Mouse (Mus musculus) forebrain, postnatal 0 days (tissue): Measurements from ENCODE around the gene Adap1. TPM values are rescaled to one million over a fixed set of nuclear protein-coding genes. Genes with fewer than 3 reads are reported as not detected.
A peak's percentile ranks its signal among the peaks of the same experiment; 100 is the strongest.

Source experiments
- ATAC-seq: fragments of 200-750 bp; cut with Nextera tagmentation; 2 replicates; pipeline ENCODE4 v1.8.0; 2017; ENCODE audit warnings: mild to moderate bottlenecking, moderate library complexity
- DNase-seq: peaks from one replicate; pipeline ENCODE4 v3.0.0-alpha.2; 2015
- H3K27ac ChIP-seq: fragments of 300-500 bp; sonication (generic); 2 replicates; pipeline ENCODE4 v1.5.1; 2014; ENCODE audit warnings: low read depth, mild to moderate bottlenecking, antibody characterized with exemption, low read length, moderate library complexity, mixed read lengths
- H3K27me3 ChIP-seq: fragments of 300-500 bp; sonication (generic); 2 replicates; pipeline ENCODE4 v1.6.1; 2014; ENCODE audit warnings: mild to moderate bottlenecking, low read length, mixed read lengths; ENCODE audit not compliant: insufficient read depth
- H3K36me3 ChIP-seq: fragments of 300-500 bp; sonication (generic); 2 replicates; pipeline ENCODE4 v1.6.1; 2014; ENCODE audit warnings: mild to moderate bottlenecking, moderate library complexity; ENCODE audit not compliant: insufficient read depth
- H3K4me1 ChIP-seq: fragments of 300-500 bp; sonication (generic); 2 replicates; pipeline ENCODE4 v1.6.1; 2014; ENCODE audit warnings: antibody characterized with exemption; ENCODE audit not compliant: insufficient read depth
- H3K4me2 ChIP-seq: fragments of 300-500 bp; sonication (generic); 2 replicates; pipeline ENCODE4 v1.6.1; 2014; ENCODE audit warnings: low read depth, mild to moderate bottlenecking, moderate library complexity
- H3K4me3 ChIP-seq: fragments of 300-500 bp; sonication (generic); 2 replicates; pipeline ENCODE4 v1.5.1; 2014; ENCODE audit warnings: low read depth, low read length, mixed read lengths
- H3K9ac ChIP-seq: fragments of 300-500 bp; sonication (generic); 2 replicates; pipeline ENCODE4 v1.6.1; 2014; ENCODE audit warnings: mild to moderate bottlenecking
- H3K9me3 ChIP-seq: fragments of 300-500 bp; sonication (generic); 2 replicates; pipeline ENCODE4 v1.6.1; 2016; ENCODE audit warnings: low read length
- CTCF ChIP-seq: sonication (generic); IDR thresholded peaks from 2 replicates; pipeline ENCODE4 v1.5.1; 2016; ENCODE audit warnings: antibody characterized with exemption, control low read depth, low read depth
- WGBS: fragments of 180-500 bp; shearing (Covaris S2); extraction: QIAGEN DNeasy Blood & Tissue Kit; methylation state at CpG from one replicate; pipeline ENCODE4 v1.1.7; 2014; 5-methylcytosine and 5-hydroxymethylcytosine counted together
- polyA plus RNA-seq: library from polyadenylated mRNA; unstranded; fragments of >200 nt; fragmentation: Nextera tagmentation; extraction: Ambion mirVana; gene quantifications from 2 replicates; pipeline ENCODE4 v1.2.1, GENCODE M21; 2015
- total RNA-seq: library from RNA; depleted of rRNA; stranded (reverse); fragments of >200 nt; gene quantifications from 2 replicates; pipeline ENCODE4 v1.2.3, GENCODE M21; 2014; rRNA removed

The Adap1 gene
- 188 and 200 TPM in 2 replicates for total RNA-seq
- 114 and 128 TPM in 2 replicates for polyA plus RNA-seq

GRCm38 (mm10) chr5:139325395-139325966 is at the start of gene Adap1:
TSS of gene Adap1 (minus strand) at chr5:139325622.
- H3K4me1 ChIP-seq: peaks cover 16% of the 10 kb centered on the region; the same call in 1 of the 2 replicates
- H3K4me3 ChIP-seq: peak within 1 kb of the TSS; percentile 79
- WGBS: 3% methylated on average over 47 of the region's 61 CpGs
- peak within 1 kb of the TSS; percentile 78 for H3K27ac ChIP-seq
- DNase-seq (peak; percentile 76), ATAC-seq (peak; percentile 91)
- peak within 1 kb of the TSS; percentile 81 for H3K4me2 ChIP-seq
- peak within 1 kb of the TSS; percentile 86 for H3K9ac ChIP-seq
- H3K36me3 ChIP-seq: no peaks in the 10 kb centered on the region
- H3K27me3 ChIP-seq: no peaks in the 10 kb centered on the region
- H3K9me3 ChIP-seq: no peaks in the 10 kb centered on the region
- peak; percentile 38; the same call in 1 of the 2 replicates for TF ChIP-seq CTCF

DNA sequence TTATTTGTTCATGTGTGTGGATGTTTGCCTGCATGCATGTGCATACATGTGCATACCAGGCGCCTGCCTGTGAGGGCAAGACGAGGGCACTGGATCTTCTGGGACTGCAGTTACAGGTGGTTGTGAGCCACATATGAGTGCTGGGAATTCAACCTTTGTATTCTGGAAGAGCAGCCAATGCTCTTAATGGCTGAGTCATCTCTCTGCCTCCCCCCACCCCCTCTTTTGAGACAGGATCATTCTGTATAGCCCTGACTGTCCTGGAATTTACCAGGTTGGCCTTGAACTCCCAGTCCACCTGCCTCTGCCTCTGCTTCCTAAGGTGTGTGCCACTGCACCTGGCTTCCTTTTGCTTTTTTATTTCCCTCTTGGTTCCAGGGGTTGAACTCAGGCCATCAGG is 49.4 kb upstream of the Adap1 start:
- DNase-seq (no peak), ATAC-seq (no peak)
- Histone ChIP-seq H3K27ac (no peak overlapping the region), H3K36me3 (no peaks in the 10 kb centered on the region), H3K27me3 (no peaks in the 10 kb centered on the region), H3K9ac (no peak overlapping the region), H3K4me2 (no peak overlapping the region), H3K9me3 (no peaks in the 10 kb centered on the region), H3K4me3 (no peak overlapping the region), H3K4me1 (peaks cover 5% of the 10 kb centered on the region; the same call in 1 of the 2 replicates)
- 88% methylated on average over 2 of the region's 2 CpGs for WGBS
- no peak for TF ChIP-seq CTCF

DNA sequence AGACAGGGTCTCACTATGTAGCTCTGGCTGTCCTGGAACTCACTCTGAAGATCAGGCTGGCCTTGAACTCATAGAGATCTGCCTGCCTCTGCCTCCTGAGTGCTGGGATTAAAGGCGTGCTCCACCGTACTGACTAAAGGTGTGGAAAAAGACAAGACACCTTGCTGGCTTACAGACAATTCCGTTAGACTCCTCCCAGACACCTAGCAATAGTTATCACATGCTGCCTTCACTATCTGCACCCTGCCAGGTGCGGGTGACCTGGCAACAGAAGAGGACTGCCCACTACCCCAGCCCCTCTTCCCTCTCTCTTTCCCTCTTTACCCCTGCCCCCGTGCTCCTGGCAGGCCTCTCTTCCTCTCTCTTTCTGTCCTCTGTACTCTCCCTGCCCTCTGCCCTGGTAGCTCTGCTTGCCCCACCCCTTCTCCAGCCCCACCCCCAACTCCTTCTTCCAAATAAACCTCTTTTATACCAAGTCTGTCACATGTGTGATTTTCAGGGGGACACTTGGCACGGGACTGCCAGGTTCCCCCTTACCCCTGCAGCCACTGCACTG is 48.5 kb upstream of the Adap1 start:
- no peak overlapping the region for H3K4me2 ChIP-seq
- H3K36me3 ChIP-seq: no peaks in the 10 kb centered on the region
- ATAC-seq (no peak), DNase-seq (no peak)
- no peaks in the 10 kb centered on the region for H3K9me3 ChIP-seq
- no peak overlapping the region for H3K9ac ChIP-seq
- H3K27me3 ChIP-seq: no peaks in the 10 kb centered on the region
- TF ChIP-seq CTCF: no peak
- no peak overlapping the region for H3K27ac ChIP-seq
- WGBS: 85% methylated on average over 6 of the region's 6 CpGs
- H3K4me1 ChIP-seq: 0 out of 2 replicates have a peak, but pooled peaks cover 5% of the 10 kb centered on the region
- no peak overlapping the region for H3K4me3 ChIP-seq

DNA sequence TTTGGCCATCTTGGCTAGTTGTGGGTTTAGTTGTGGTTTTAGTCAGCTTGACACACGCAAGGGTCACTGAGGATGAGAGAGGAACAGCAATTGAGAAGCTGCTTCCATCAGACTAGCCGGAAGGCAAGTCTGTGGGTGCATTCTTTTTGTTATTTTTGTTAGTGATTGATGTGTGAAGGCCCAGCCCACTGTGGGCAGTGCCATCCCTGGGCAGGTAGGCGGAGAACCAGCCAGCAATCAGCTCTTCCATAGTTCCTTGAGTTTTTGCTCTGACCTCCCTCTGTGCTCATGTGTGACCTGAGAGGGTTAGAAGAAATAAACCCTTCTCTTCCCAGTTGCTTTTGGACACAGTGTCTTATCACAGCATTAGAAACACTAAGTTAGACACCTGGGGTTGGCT is 47.7 kb upstream of the Adap1 start:
- Histone ChIP-seq H3K9me3 (no peaks in the 10 kb centered on the region), H3K27ac (no peak overlapping the region), H3K4me3 (no peak overlapping the region), H3K4me2 (no peak overlapping the region), H3K27me3 (no peaks in the 10 kb centered on the region), H3K9ac (no peak overlapping the region), H3K4me1 (0 out of 2 replicates have a peak, but pooled peaks cover 5% of the 10 kb centered on the region), H3K36me3 (no peaks in the 10 kb centered on the region)
- no peak for TF ChIP-seq CTCF
- WGBS: 91% methylated on average over 3 of the region's 3 CpGs
- DNase-seq (no peak), ATAC-seq (no peak)

- H3K4me1 ChIP-seq: 0 out of 2 replicates have a peak, but pooled peaks cover 5% of the 10 kb centered on the region
- 4% methylated on average over 39 of the region's 39 CpGs for WGBS
- peak; percentile 98 for ATAC-seq
Observed at GRCm38 (mm10) chr5:139371631-139372401, 46.4 kb upstream of the Adap1 start.

DNA sequence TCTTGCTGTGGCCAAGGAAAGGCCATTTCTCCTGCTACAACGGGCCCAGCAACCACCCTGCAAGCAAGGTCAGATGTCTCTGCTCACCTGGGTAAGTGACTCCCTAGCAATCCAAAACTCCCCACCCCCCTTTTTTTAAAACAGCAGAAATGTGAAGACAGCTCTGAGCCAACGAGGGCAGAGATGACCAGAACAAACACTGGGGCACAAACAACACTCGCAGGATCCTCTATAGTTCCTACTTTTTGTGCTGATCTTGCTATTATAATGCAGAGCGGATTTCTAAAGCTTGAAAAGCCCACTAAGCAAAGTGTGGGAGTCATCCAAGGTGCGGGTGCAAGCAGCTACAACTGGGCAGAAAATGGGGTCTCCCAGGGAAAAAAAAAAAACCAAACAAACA is 45.7 kb upstream of the Adap1 start:
- H3K4me3 ChIP-seq: no peak overlapping the region; the same call in 1 of the 2 replicates

More at GRCm38 (mm10) chr5:139371631-139372401, 46.4 kb upstream of the Adap1 start:
- peak overlapping the region; percentile 73 for H3K4me3 ChIP-seq
- H3K27me3 ChIP-seq: no peaks in the 10 kb centered on the region
- peak overlapping the region; percentile 92 for H3K4me2 ChIP-seq
- H3K9me3 ChIP-seq: no peaks in the 10 kb centered on the region
- H3K9ac ChIP-seq: peak overlapping the region; percentile 96
- H3K27ac ChIP-seq: peak overlapping the region; percentile 85
- peak; percentile 37; the same call in 1 of the 2 replicates for TF ChIP-seq CTCF
- no peaks in the 10 kb centered on the region for H3K36me3 ChIP-seq
- DNase-seq: peak; percentile 94

DNA sequence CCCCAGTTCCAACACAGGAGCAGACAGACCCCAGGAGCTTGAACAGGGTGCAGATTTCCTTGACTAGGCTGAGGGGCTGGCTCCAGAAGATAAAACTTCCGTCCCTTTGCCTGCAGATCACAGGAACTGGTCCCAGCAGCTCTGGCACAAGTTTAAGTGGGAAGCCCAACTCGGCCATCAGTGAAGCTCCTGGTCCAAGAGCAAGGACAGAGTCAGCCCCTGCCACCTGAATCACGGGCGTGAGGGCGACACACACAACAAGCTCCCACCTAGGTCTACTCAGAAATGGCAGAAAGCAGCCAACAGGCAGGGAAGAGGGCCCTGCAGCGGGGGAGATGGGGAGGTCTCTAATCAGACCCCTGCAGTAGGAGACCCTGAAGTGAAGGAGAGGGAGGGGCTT is 44.9 kb upstream of the Adap1 start:
- H3K4me1 ChIP-seq: 0 out of 2 replicates have a peak, but pooled peaks cover 5% of the 10 kb centered on the region
- no peak overlapping the region for H3K27ac ChIP-seq
- ATAC-seq (no peak), DNase-seq (no peak)
- H3K27me3 ChIP-seq: no peaks in the 10 kb centered on the region
- no peak overlapping the region for H3K4me2 ChIP-seq
- no peak overlapping the region for H3K4me3 ChIP-seq
- no peak for TF ChIP-seq CTCF
- H3K9me3 ChIP-seq: no peaks in the 10 kb centered on the region
- WGBS: 83% methylated on average over 6 of the region's 6 CpGs
- H3K36me3 ChIP-seq: no peaks in the 10 kb centered on the region
- no peak overlapping the region for H3K9ac ChIP-seq

More for the DNA sequence above, 45.7 kb upstream of the Adap1 start:
- Histone ChIP-seq H3K27ac (no peak overlapping the region; the same call in 1 of the 2 replicates), H3K4me1 (0 out of 2 replicates have a peak, but pooled peaks cover 5% of the 10 kb centered on the region), H3K9ac (0 out of 2 replicates have a peak overlapping the region, but pooled peaks have one; percentile 96), H3K36me3 (no peaks in the 10 kb centered on the region), H3K4me2 (peak overlapping the region; percentile 92), H3K9me3 (no peaks in the 10 kb centered on the region), H3K27me3 (no peaks in the 10 kb centered on the region)
- no peak for DNase-seq
- WGBS: 56% methylated on average over 5 of the region's 5 CpGs
- ATAC-seq: no peak
- no peak for TF ChIP-seq CTCF
